Mouse (Mus musculus): ENCODE results near the gene Slc25a34.

DNA sequence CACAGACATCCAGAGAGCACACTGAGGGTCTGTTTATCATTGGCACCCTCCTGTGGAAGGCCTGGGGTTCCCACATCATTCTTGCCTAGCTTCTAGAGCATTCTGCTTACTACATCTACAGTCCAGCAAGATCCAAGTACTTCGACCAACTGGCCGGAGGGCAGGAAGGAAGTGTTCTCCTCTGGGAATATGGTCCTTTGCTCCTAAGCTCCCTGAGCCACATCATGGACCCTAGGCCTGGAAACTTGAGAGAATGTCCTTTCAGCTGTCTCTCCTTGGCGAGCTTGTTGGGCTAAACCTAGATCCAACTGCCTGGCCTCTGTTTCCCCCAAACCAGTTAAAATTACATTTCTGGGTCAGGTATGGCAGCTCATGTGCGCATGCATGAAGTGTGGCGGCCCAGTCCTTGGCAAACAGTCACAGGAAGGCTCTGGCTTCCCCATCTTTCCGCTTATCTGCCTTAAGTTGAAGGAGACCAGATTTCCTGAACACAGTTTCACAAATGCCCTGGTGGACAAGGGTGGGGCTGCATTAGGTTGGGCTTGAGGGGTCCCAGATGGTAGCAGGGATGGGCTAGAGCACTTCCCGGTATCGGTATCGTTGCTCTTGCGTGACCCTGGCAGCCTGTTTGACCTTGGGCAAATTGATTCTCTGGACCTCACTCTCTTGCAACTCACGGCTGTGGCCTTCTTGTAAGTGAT, 20.9 kb downstream of the Slc25a34 start:
- TF ChIP-seq EP300 (IDR thresholded peaks at IDR 0.05; ENCODE audit: low read depth) (no peak), CTCF (IDR thresholded peaks at IDR 0.05; ENCODE audit: low read depth) (peak; percentile 28)

All from heart, postnatal 0 days (tissue).